Mouse (Mus musculus) hindbrain, embryonic 16.5 days (tissue): Measurements from ENCODE around the gene Cd200. TPM values are rescaled to one million over a fixed set of nuclear protein-coding genes. Genes with fewer than 3 reads are reported as not detected.

ENCODE experiments used
- ATAC-seq: fragments of 200-750 bp; cut with Nextera tagmentation; 2 replicates; pipeline ENCODE4 v1.8.0; 2017; ENCODE audit warnings: moderate TSS enrichment, moderate library complexity
- H3K27ac ChIP-seq: fragments of 300-500 bp; sonication (generic); 2 replicates; pipeline ENCODE4 v1.5.1; 2014; ENCODE audit warnings: low read depth, mild to moderate bottlenecking, control low read depth, low read length, moderate library complexity
- H3K27me3 ChIP-seq: fragments of 300-500 bp; sonication (generic); replicated peaks from 2 replicates; pipeline ENCODE4 v1.6.1; 2014; ENCODE audit warnings: low read length; ENCODE audit not compliant: control insufficient read depth, insufficient read depth
- H3K36me3 ChIP-seq: fragments of 300-500 bp; sonication (generic); 2 replicates; pipeline ENCODE4 v1.6.1; 2014; ENCODE audit warnings: mild to moderate bottlenecking, low read length, moderate library complexity, mixed read lengths; ENCODE audit not compliant: control insufficient read depth, insufficient read depth
- H3K4me1 ChIP-seq: fragments of 300-500 bp; sonication (generic); 2 replicates; pipeline ENCODE4 v1.6.1; 2014; ENCODE audit warnings: low read depth, low read length; ENCODE audit not compliant: control insufficient read depth, insufficient read depth
- H3K4me2 ChIP-seq: fragments of 300-500 bp; sonication (generic); 2 replicates; pipeline ENCODE4 v1.6.1; 2014; ENCODE audit warnings: mild to moderate bottlenecking, low read length, control low read depth, moderate library complexity
- H3K4me3 ChIP-seq: fragments of 300-500 bp; sonication (generic); 2 replicates; pipeline ENCODE4 v1.5.1; 2014; ENCODE audit warnings: mild to moderate bottlenecking, low read length, control low read depth, moderate library complexity
- H3K9ac ChIP-seq: fragments of 300-500 bp; sonication (generic); 2 replicates; pipeline ENCODE4 v1.6.1; 2014; ENCODE audit warnings: low read depth, mild to moderate bottlenecking, control low read depth, low read length, moderate library complexity
- H3K9me3 ChIP-seq: fragments of 300-500 bp; sonication (generic); 2 replicates; pipeline ENCODE4 v1.6.1; 2014; ENCODE audit warnings: mild to moderate bottlenecking, low read length, moderate library complexity; ENCODE audit not compliant: control insufficient read depth
- WGBS: fragments of 180-500 bp; shearing (Covaris S2); extraction: QIAGEN DNeasy Blood & Tissue Kit; methylation state at CpG from one replicate; pipeline ENCODE4 v1.1.7; 2014; 5-methylcytosine and 5-hydroxymethylcytosine counted together
- polyA plus RNA-seq: library from polyadenylated mRNA; unstranded; fragments of >200 nt; fragmentation: Nextera tagmentation; extraction: Ambion mirVana; gene quantifications from 2 replicates; pipeline ENCODE4 v1.2.1, GENCODE M21; 2015

Cd200 gene
- polyA plus RNA-seq, 1 experiment from 2014 or later = 369 TPM

DNA sequence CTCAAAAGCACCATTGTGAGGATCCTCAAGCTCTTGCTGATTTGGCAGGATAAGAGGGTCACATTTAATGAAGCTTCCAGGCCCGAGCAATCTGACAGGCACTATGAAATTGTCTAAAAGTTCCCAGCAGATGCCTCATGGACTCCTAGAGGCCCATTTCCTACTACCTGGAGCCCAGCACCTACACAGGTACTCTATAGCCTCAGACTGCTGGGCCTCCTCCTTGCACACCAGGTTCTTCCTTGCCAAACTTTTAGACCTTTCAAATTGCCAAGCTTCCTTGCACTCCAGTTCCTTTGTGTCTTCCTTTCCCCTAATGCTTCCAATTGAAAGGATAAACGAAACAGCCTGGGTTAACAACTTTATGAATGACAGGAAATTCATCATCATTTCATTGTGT is 5.9 kb downstream of the Cd200 start:
- H3K4me2 ChIP-seq = no peak overlapping the region
- no peak overlapping the region for H3K4me3 ChIP-seq
- ATAC-seq = no peak
- H3K27ac ChIP-seq = no peak overlapping the region
- peaks cover 8% of the 10 kb centered on the region for H3K4me1 ChIP-seq
- WGBS = 72% methylated on average over 2 of the region's 2 CpGs
- no peaks in the 10 kb centered on the region for H3K36me3 ChIP-seq
- no peaks in the 10 kb centered on the region for H3K9me3 ChIP-seq
- no peaks in the 10 kb centered on the region for H3K27me3 ChIP-seq
- no peak overlapping the region for H3K9ac ChIP-seq

DNA sequence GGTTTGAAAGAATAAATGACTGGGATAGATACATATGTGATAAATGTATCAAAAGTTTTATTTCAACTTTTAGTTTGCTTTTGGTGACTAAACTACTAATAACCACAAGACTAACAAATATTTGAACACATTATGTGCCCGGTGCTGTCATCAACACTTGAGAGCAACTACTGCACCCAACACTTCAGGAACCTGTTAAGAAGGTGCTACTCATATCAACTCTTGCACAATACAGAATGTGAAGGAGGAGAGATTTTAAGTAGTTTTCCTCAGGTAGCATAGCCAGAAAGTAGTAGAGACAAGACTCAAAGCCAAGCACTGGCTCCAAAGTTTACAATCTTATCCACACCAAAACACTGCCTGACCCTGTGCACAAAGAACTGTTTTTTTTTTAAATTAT is 6.8 kb downstream of the Cd200 start:
- H3K4me2 ChIP-seq = no peak overlapping the region
- no peaks in the 10 kb centered on the region for H3K36me3 ChIP-seq
- no peaks in the 10 kb centered on the region for H3K27me3 ChIP-seq
- H3K4me1 ChIP-seq = peaks cover 8% of the 10 kb centered on the region
- no peaks in the 10 kb centered on the region for H3K9me3 ChIP-seq
- no peak overlapping the region for H3K27ac ChIP-seq
- ATAC-seq = no peak
- 95% methylated on average over 1 of the region's 1 CpGs for WGBS
- H3K4me3 ChIP-seq = no peak overlapping the region
- H3K9ac ChIP-seq = no peak overlapping the region

DNA sequence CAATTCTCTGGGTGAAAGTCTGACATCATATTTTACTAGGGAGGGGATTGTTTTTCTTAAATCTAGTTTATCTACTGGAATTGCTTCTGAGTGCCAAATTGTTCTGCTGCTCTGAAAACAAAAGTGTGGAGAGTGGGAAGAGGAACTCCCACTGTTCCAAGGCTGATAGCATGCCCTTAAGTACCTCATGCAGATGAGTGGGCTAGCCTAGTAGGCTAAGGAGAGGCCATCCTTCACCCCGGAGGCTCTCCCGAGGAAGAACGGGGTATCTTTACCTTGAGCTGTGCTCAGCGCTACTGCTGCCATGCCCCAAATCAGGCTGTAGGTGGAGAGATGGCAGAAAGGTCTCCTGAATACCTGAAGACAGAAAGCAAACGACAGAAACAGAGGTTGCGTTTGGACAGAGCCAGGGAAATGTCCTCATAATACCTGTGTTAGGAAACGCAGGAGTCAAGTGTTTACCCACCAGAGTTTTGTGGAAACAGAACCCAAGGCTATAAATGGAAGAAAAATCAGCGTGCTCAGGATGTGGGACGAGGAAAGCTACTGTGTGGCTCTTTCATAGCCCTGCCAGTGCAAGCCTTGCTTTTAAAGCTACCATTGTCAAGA is 8.8 kb downstream of the Cd200 start:
- Histone ChIP-seq H3K4me1 (no peaks in the 10 kb centered on the region; the same call in 1 of the 2 replicates), H3K36me3 (peaks cover 10% of the 10 kb centered on the region; the same call in 1 of the 2 replicates), H3K4me3 (no peak overlapping the region), H3K4me2 (no peak overlapping the region), H3K27ac (peak overlapping the region; percentile 1; the same call in 1 of the 2 replicates), H3K9ac (no peak overlapping the region), H3K9me3 (no peaks in the 10 kb centered on the region), H3K27me3 (no peaks in the 10 kb centered on the region)
- no peak for ATAC-seq
- 65% methylated on average over 9 of the region's 9 CpGs for WGBS

DNA sequence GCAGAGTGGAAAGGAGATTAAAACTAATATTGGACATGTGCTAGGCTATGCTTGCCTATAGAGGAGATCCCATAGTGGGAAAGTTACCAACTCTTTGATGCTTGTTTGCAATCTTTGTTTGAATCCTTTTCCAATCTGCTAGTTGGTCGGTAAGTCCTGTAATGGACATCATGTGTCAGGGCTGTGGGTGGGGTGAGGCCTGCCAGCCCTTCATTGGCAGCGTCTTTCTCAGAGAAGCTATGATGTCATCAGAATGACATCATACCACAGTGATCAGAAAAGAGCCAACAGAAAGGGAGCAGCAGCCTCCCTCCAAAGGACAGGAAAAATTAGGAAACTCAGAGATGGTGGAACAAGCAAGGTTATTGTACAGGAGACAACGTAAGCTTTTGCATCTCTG is 9.4 kb downstream of the Cd200 start:
- peaks cover 15% of the 10 kb centered on the region for H3K36me3 ChIP-seq
- H3K27ac ChIP-seq = no peak overlapping the region
- no peak overlapping the region for H3K4me2 ChIP-seq
- no peaks in the 10 kb centered on the region for H3K27me3 ChIP-seq
- no peak overlapping the region for H3K9ac ChIP-seq
- WGBS = 91% methylated on average over 3 of the region's 3 CpGs
- H3K9me3 ChIP-seq = no peaks in the 10 kb centered on the region
- H3K4me3 ChIP-seq = no peak overlapping the region
- ATAC-seq = no peak
- no peaks in the 10 kb centered on the region; the same call in 1 of the 2 replicates for H3K4me1 ChIP-seq

DNA sequence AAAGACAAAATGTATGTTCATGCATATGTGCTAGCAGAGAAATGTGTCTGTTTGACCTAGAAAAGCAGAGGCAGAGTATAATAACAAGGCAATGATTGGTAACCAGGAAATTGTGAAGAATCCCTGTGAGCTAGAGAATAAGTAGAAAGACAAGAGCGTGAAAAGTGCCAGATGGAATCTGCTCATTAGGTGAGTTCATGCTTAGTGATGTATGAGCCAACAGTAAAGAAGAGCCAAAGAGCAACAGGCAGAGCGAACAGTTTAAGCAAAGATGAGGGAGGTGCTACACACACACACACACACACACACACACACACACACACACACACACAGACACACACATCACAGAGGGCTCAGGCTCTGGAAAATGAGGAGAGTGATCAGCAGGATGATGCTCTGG is 11.4 kb downstream of the Cd200 start:
- H3K27me3 ChIP-seq = no peaks in the 10 kb centered on the region
- H3K27ac ChIP-seq = no peak overlapping the region
- peaks cover 26% of the 10 kb centered on the region for H3K36me3 ChIP-seq
- no peaks in the 10 kb centered on the region for H3K9me3 ChIP-seq
- no peak for ATAC-seq
- H3K4me1 ChIP-seq = no peaks in the 10 kb centered on the region
- H3K4me3 ChIP-seq = no peak overlapping the region
- no peak overlapping the region for H3K9ac ChIP-seq
- WGBS = 68% methylated on average over 2 of the region's 2 CpGs
- H3K4me2 ChIP-seq = no peak overlapping the region

DNA sequence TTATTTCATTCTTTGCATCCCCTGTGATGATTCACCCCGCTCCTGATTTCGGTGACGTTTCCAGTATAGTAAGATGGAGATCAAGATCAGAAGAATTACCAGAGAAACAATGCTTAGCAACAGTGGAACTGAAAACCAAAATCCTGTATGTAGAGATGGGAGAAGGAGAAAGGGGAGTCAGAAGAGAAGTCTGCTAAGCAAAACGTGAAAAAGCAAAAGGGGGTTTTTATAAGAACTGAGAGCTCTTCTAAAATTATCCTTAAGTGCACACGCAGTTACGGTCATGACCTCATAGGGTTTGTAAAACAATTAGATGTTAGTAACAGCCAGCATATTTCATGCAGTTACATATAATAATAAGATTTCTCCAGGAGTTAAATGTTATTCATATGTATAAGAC is 16.6 kb downstream of the Cd200 start:
- Histone ChIP-seq H3K9me3 (no peaks in the 10 kb centered on the region), H3K4me2 (no peak overlapping the region), H3K4me3 (no peak overlapping the region), H3K9ac (no peak overlapping the region), H3K27me3 (no peaks in the 10 kb centered on the region), H3K27ac (no peak overlapping the region), H3K36me3 (peaks cover 32% of the 10 kb centered on the region), H3K4me1 (no peaks in the 10 kb centered on the region)
- WGBS = 91% methylated on average over 6 of the region's 6 CpGs
- ATAC-seq = no peak

DNA sequence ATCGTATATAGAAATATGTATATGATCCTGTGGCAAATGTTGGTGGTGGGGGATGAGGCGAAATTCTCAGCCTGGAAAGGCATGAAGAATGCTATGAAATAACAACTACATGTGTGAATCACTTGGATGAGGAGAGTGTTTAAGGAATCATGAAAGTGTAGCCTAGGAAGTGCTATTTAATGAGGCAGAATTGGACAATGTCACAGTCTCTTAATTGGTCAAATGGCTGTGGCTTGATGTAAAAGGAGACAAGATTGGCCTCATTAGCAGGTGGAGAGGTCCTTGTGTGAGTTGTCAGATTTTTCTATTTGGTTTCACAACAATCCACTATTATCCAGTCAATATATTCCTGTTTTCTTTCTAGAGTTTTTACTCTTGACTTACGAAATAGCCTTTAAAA is 17.2 kb downstream of the Cd200 start:
- H3K36me3 ChIP-seq = peaks cover 32% of the 10 kb centered on the region
- H3K4me2 ChIP-seq = no peak overlapping the region
- H3K9ac ChIP-seq = no peak overlapping the region
- no peak overlapping the region for H3K4me3 ChIP-seq
- H3K27ac ChIP-seq = no peak overlapping the region
- no peaks in the 10 kb centered on the region for H3K4me1 ChIP-seq
- WGBS = 93% methylated on average over 3 of the region's 3 CpGs
- no peaks in the 10 kb centered on the region for H3K27me3 ChIP-seq
- no peak for ATAC-seq
- H3K9me3 ChIP-seq = no peaks in the 10 kb centered on the region

DNA sequence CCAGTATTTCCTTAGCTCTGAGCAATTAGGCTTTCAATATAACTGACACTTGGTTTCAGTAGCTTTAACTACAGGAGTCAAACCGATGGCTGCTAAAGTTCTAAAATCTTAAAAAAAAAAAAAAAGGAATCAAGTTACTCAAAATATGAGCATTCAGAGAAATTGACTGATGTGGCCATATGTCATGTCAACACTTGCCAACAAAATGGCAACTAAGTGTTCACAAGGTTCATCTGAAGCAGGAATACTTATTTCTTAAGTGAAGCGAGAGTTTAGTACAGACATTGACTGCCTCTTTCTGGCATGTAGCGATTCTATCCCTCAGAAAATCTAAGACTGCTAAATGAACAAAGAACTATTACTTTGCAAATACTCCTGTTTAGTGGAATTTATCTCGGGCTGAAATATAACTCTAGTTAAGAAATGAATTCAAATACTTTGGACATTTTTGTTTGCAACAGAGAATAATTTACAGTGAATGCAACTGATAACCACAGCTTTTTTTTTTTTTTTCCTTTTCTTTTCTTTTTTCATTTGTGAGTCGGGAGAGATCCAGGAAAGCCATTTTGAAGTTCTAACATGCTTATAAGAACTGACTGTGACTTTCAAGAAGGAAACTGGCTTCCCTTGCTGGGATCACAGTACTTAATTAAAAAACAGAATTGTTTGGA is 18.4 kb downstream of the Cd200 start:
- no peak overlapping the region for H3K27ac ChIP-seq
- H3K4me3 ChIP-seq = no peak overlapping the region
- no peak overlapping the region for H3K9ac ChIP-seq
- H3K27me3 ChIP-seq = no peaks in the 10 kb centered on the region
- no peaks in the 10 kb centered on the region for H3K4me1 ChIP-seq
- peaks cover 24% of the 10 kb centered on the region for H3K36me3 ChIP-seq
- 82% methylated on average over 5 of the region's 5 CpGs for WGBS
- H3K9me3 ChIP-seq = no peaks in the 10 kb centered on the region
- ATAC-seq = no peak
- no peak overlapping the region for H3K4me2 ChIP-seq

DNA sequence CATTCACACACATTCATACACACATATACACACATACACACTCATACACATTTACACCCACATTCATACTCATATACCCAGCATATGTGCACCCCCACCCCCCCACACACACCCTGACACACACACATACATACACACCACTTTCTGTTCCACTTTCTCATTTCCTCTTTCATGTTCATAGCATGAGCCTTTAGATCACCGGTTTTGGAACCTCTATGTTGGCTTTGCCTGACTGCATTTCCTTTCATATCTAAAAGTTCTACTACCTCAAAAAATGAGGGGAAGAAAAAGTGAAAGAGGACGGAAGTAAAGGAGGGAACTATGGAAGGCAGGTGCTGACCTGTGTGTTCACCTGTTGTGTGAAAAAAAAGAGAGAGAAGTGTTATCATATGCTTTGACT is 19.0 kb downstream of the Cd200 start:
- Histone ChIP-seq H3K27ac (no peak overlapping the region), H3K9me3 (no peaks in the 10 kb centered on the region), H3K9ac (no peak overlapping the region), H3K27me3 (no peaks in the 10 kb centered on the region), H3K4me3 (no peak overlapping the region), H3K4me1 (no peaks in the 10 kb centered on the region), H3K4me2 (no peak overlapping the region), H3K36me3 (peaks cover 22% of the 10 kb centered on the region)
- WGBS = 89% methylated on average over 2 of the region's 2 CpGs
- ATAC-seq = no peak
